Comparison of ENCODE assay signal across 33 mouse cellular contexts in the genomic region with DNA sequence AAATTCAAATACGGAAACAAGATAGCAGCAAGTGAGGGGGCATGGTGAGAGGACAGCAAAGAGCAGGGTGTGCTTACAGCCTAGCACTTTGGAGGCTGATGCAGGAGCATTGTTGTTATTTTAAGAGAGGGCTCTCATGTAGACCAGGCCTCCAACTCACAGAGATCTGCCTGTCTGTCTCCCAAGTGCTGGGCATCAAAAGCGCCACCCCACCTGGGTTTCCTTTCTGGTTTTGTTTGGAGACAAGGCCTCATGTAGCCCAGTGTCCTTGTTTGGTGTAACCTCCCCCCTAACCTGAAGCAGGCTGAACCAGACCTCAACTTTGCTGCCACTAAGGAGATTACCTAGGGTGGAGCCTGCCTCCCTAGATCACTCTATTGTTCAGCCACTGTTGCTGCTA. TPM values are rescaled to one million over a fixed set of nuclear protein-coding genes. Genes with fewer than 3 reads are reported as not detected.
"Had no signal": no experiment of that assay in that cellular context is flagged by ENCODE, and none has a peak within 500 bp of the region (broad histone marks: within the 10 kb centered on the region; RNA-seq: fewer than 3 reads in every experiment).

No protein-coding gene starts in this region.

- H3K36me3 ChIP-seq: heart, embryonic 10.5 days; heart, embryonic 12.5 days; hindbrain, embryonic 10.5 days; hindbrain, embryonic 12.5 days; intestine, embryonic 15.5 days; limb, embryonic 10.5 days; limb, embryonic 12.5 days; liver, embryonic 13.5 days had no signal

- DNase-seq: gastrocnemius, postnatal 14 days; gastrocnemius, postnatal 36 days; heart, adult 2 months; heart, postnatal 10 days; heart, postnatal 4 days; kidney, adult 18-20 months; kidney, adult 8-10 months; kidney, postnatal 10 days; kidney, postnatal 25 days; kidney, postnatal 4 days; liver; liver, embryonic 13.5 days had no signal

- ATAC-seq: hindbrain, embryonic 16.5 days; inflammation-experienced regulatory T-cells, adult 6 months; intestine, embryonic 15.5 days; intestine, postnatal 0 days had no signal

- H3K27ac ChIP-seq: heart, adult 2 months; heart, embryonic 10.5 days; hindbrain, embryonic 10.5 days; hindbrain, embryonic 12.5 days; hindbrain, embryonic 14.5 days; intestine, embryonic 15.5 days; layer of hippocampus, adult 2 months; left cerebral cortex, adult 2 months; limb, embryonic 10.5 days; limb, embryonic 12.5 days; liver, embryonic 13.5 days had no signal

- H3K27me3 ChIP-seq: heart, embryonic 12.5 days; hindbrain, embryonic 12.5 days; intestine, embryonic 15.5 days; limb, embryonic 12.5 days; liver, embryonic 13.5 days had no signal

- H3K9me3 ChIP-seq: heart, embryonic 10.5 days; heart, embryonic 12.5 days; hindbrain, embryonic 10.5 days; hindbrain, embryonic 12.5 days; intestine, embryonic 15.5 days; limb, embryonic 10.5 days; limb, embryonic 12.5 days; liver, embryonic 13.5 days had no signal

- H3K4me2 ChIP-seq: heart, embryonic 12.5 days; hindbrain, embryonic 12.5 days; hindbrain, embryonic 14.5 days; intestine, embryonic 15.5 days; limb, embryonic 12.5 days; liver, embryonic 11.5 days; liver, embryonic 13.5 days had no signal

- H3K9ac ChIP-seq: heart, embryonic 12.5 days; hindbrain, embryonic 12.5 days; hindbrain, embryonic 14.5 days; intestine, embryonic 15.5 days; limb, embryonic 12.5 days; liver, embryonic 13.5 days had no signal

- H3K4me3 ChIP-seq: heart, adult 2 months; heart, embryonic 10.5 days; heart, embryonic 12.5 days; hindbrain, embryonic 10.5 days; hindbrain, embryonic 12.5 days; intestine, embryonic 15.5 days; layer of hippocampus, adult 2 months; left cerebral cortex, adult 2 months; limb, embryonic 10.5 days; limb, embryonic 12.5 days; liver, embryonic 13.5 days had no signal

RNA-seq across cellular contexts. Expression of a gene that starts 43.5 kb away (rescaled TPM):
- total RNA-seq: gastrocnemius, adult 18-20 months; gastrocnemius, adult 8-10 months; gastrocnemius, postnatal 14 days; heart, adult 2 months; heart, postnatal 10 days; heart, postnatal 25 days; layer of hippocampus, postnatal 25 days; left cerebral cortex, postnatal 14 days; left cerebral cortex, postnatal 36 days had no signal
- polyA plus RNA-seq: heart, embryonic 12.5 days; heart, embryonic 14.5 days; hindbrain, embryonic 14.5 days; inflammation-experienced regulatory T-cells, adult 6 months; liver, embryonic 11.5 days; liver, embryonic 13.5 days had no signal
